Mouse (Mus musculus) liver, postnatal 0 days (tissue): ENCODE data around the gene Gpr176.

Experiments used
- CTCF ChIP-seq: sonication (generic); IDR thresholded peaks from 2 replicates; pipeline ENCODE4 v1.5.1; 2016; ENCODE audit warnings: antibody characterized with exemption, low read depth
- EP300 ChIP-seq: IDR thresholded peaks from 2 replicates; pipeline ENCODE4 v1.6.1; 2016; ENCODE audit warnings: antibody characterized with exemption, low read depth, mild to moderate bottlenecking

DNA sequence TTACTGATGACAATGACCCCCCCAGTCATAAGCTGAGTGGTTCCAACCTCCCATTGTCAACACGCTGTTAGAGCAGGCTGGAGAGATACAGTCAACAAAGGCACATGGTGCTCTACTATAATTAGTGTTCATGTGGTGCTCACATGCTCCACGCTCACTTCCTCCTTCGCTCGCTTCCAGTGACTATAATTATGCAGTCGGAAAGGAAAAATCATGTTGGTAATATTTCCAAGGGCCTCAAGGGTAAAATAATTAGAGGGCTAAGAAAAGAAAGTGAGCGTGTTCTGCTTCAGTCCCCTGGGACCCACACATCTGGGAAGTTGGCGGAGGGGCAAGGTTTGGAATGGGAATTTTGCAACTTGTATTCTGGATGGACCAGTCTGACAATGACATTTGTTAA lies 77.7 kb downstream of the Gpr176 start:
- TF ChIP-seq CTCF (no peak), EP300 (no peak)
